Mouse (Mus musculus): ENCODE measurements around the gene Phpt1.

Phpt1 gene

GRCm38 (mm10) chr2:25574579-25575431 lies at the start of gene Phpt1, which contains the start of gene Mamdc4:
Gene Phpt1 (minus strand): TSS chr2:25575224.
Gene Mamdc4 (minus strand): TSS chr2:25574845.
- peak; percentile 87 for DNase-seq (ENCODE audit: low spot score)

GRCm38 (mm10) chr2:25621229-25622200 lies 46.5 kb upstream of the Phpt1 start, which contains the start of gene Tmem141:
Gene Tmem141 (minus strand): TSS chr2:25622005.
- peak; percentile 60 for DNase-seq (ENCODE audit: low spot score)

- DNase-seq (ENCODE audit: low spot score): no peak
Observed at GRCm38 (mm10) chr2:25620852-25621228, 45.8 kb upstream of the Phpt1 start.

- DNase-seq (ENCODE audit: low spot score): no peak
Observed at GRCm38 (mm10) chr2:25620386-25620785, 45.4 kb upstream of the Phpt1 start.

GRCm38 (mm10) chr2:25617578-25617977 lies 42.6 kb upstream of the Phpt1 start, which contains the start of gene Ccdc183:
Gene Ccdc183 (minus strand): TSS chr2:25617678.
- DNase-seq (ENCODE audit: low spot score): no peak

- DNase-seq (ENCODE audit: low spot score): no peak
Observed at GRCm38 (mm10) chr2:25616398-25616797, 41.4 kb upstream of the Phpt1 start.

GRCm38 (mm10) chr2:25608671-25609070 lies 33.6 kb upstream of the Phpt1 start:
- DNase-seq (ENCODE audit: low spot score): no peak

- DNase-seq (ENCODE audit: low spot score): peak; percentile 76
Observed at GRCm38 (mm10) chr2:25607761-25608622, 33.0 kb upstream of the Phpt1 start, which contains the start of gene Rabl6. Gene Rabl6 (minus strand): TSS chr2:25608521.

GRCm38 (mm10) chr2:25602526-25602925 lies 27.5 kb upstream of the Phpt1 start:
- no peak for DNase-seq (ENCODE audit: low spot score)

- DNase-seq (ENCODE audit: low spot score): no peak
Observed at GRCm38 (mm10) chr2:25600037-25600436, 25.0 kb upstream of the Phpt1 start.

GRCm38 (mm10) chr2:25598749-25599148 lies 23.7 kb upstream of the Phpt1 start:
- DNase-seq (ENCODE audit: low spot score): no peak

- no peak for DNase-seq (ENCODE audit: low spot score)
Observed at GRCm38 (mm10) chr2:25596765-25597510, 21.9 kb upstream of the Phpt1 start.

GRCm38 (mm10) chr2:25591863-25592262 lies 16.8 kb upstream of the Phpt1 start:
- DNase-seq (ENCODE audit: low spot score): no peak

GRCm38 (mm10) chr2:25588227-25588907 lies 13.3 kb upstream of the Phpt1 start:
- DNase-seq (ENCODE audit: low spot score): no peak

- no peak for DNase-seq (ENCODE audit: low spot score)
Observed at GRCm38 (mm10) chr2:25587290-25587689, 12.3 kb upstream of the Phpt1 start.

- no peak for DNase-seq (ENCODE audit: low spot score)
Observed at GRCm38 (mm10) chr2:25585601-25586000, 10.6 kb upstream of the Phpt1 start.

GRCm38 (mm10) chr2:25584856-25585255 lies 9.8 kb upstream of the Phpt1 start:
- DNase-seq (ENCODE audit: low spot score): no peak

- no peak for DNase-seq (ENCODE audit: low spot score)
Observed at GRCm38 (mm10) chr2:25584152-25584551, 9.1 kb upstream of the Phpt1 start.

GRCm38 (mm10) chr2:25583571-25583970 lies 8.5 kb upstream of the Phpt1 start:
- no peak for DNase-seq (ENCODE audit: low spot score)

GRCm38 (mm10) chr2:25583120-25583481 lies 8.1 kb upstream of the Phpt1 start:
- no peak for DNase-seq (ENCODE audit: low spot score)
